Mouse (Mus musculus): ENCODE data around the gene Rab5c. TPM values are rescaled to one million over a fixed set of nuclear protein-coding genes. Genes with fewer than 3 reads are reported as not detected.
A peak's percentile ranks its signal among the peaks of the same experiment; 100 is the strongest.

Gene Rab5c
- polyA plus RNA-seq, 1 experiment from 2014 or later, result 24.4 TPM

GRCm38 (mm10) chr11:100719312-100719711 is 18.7 kb downstream of the Rab5c start:
- Histone ChIP-seq H3K9me3 (no peaks in the 10 kb centered on the region), H3K27ac (no peak overlapping the region), H3K27me3 (no peaks in the 10 kb centered on the region), H3K4me3 (no peak overlapping the region), H3K9ac (no peak overlapping the region), H3K36me3 (peaks cover 37% of the 10 kb centered on the region), H3K4me2 (no peak overlapping the region), H3K4me1 (peaks cover 34% of the 10 kb centered on the region)
- WGBS, result 69% methylated on average over 3 of the region's 3 CpGs
- ATAC-seq (ENCODE audit: borderline replicate concordance, extremely low read depth, low FRiP score, low TSS enrichment), result no peak

GRCm38 (mm10) chr11:100718866-100719265 is 19.1 kb downstream of the Rab5c start:
- 93% methylated on average over 4 of the region's 4 CpGs for WGBS
- Histone ChIP-seq H3K36me3 (peaks cover 37% of the 10 kb centered on the region), H3K27ac (no peak overlapping the region), H3K9ac (no peak overlapping the region), H3K27me3 (no peaks in the 10 kb centered on the region), H3K9me3 (no peaks in the 10 kb centered on the region), H3K4me2 (no peak overlapping the region), H3K4me3 (no peak overlapping the region), H3K4me1 (peaks cover 37% of the 10 kb centered on the region)
- no peak for ATAC-seq (ENCODE audit: borderline replicate concordance, extremely low read depth, low FRiP score, low TSS enrichment)

GRCm38 (mm10) chr11:100718462-100718861 is 19.6 kb downstream of the Rab5c start:
- H3K27ac ChIP-seq, result no peak overlapping the region
- H3K27me3 ChIP-seq, result no peaks in the 10 kb centered on the region
- no peaks in the 10 kb centered on the region for H3K9me3 ChIP-seq
- H3K4me2 ChIP-seq, result no peak overlapping the region
- H3K36me3 ChIP-seq, result peaks cover 37% of the 10 kb centered on the region
- WGBS, result 87% methylated on average over 7 of the region's 7 CpGs
- no peak for ATAC-seq (ENCODE audit: borderline replicate concordance, extremely low read depth, low FRiP score, low TSS enrichment)
- H3K4me3 ChIP-seq, result no peak overlapping the region
- peaks cover 41% of the 10 kb centered on the region for H3K4me1 ChIP-seq
- no peak overlapping the region for H3K9ac ChIP-seq

- H3K27ac ChIP-seq, result no peak overlapping the region
- H3K9ac ChIP-seq, result no peak overlapping the region
- no peak for ATAC-seq (ENCODE audit: borderline replicate concordance, extremely low read depth, low FRiP score, low TSS enrichment)
- peaks cover 44% of the 10 kb centered on the region for H3K4me1 ChIP-seq
- no peaks in the 10 kb centered on the region for H3K9me3 ChIP-seq
- WGBS, result 82% methylated on average over 3 of the region's 3 CpGs
- H3K4me3 ChIP-seq, result no peak overlapping the region
- peaks cover 37% of the 10 kb centered on the region for H3K36me3 ChIP-seq
- no peaks in the 10 kb centered on the region for H3K27me3 ChIP-seq
- no peak overlapping the region for H3K4me2 ChIP-seq
Observed at GRCm38 (mm10) chr11:100716649-100717048, 21.4 kb downstream of the Rab5c start.

GRCm38 (mm10) chr11:100714948-100715347 is 23.1 kb downstream of the Rab5c start:
- H3K4me3 ChIP-seq, result no peak overlapping the region
- no peaks in the 10 kb centered on the region for H3K27me3 ChIP-seq
- no peak overlapping the region for H3K4me2 ChIP-seq
- no peaks in the 10 kb centered on the region for H3K9me3 ChIP-seq
- peaks cover 40% of the 10 kb centered on the region for H3K36me3 ChIP-seq
- H3K4me1 ChIP-seq, result peaks cover 38% of the 10 kb centered on the region
- 84% methylated on average over 6 of the region's 6 CpGs for WGBS
- no peak overlapping the region for H3K9ac ChIP-seq
- no peak overlapping the region for H3K27ac ChIP-seq
- ATAC-seq (ENCODE audit: borderline replicate concordance, extremely low read depth, low FRiP score, low TSS enrichment), result no peak

GRCm38 (mm10) chr11:100714534-100714915 is 23.5 kb downstream of the Rab5c start:
- Histone ChIP-seq H3K9me3 (no peaks in the 10 kb centered on the region), H3K27me3 (no peaks in the 10 kb centered on the region), H3K4me3 (no peak overlapping the region), H3K27ac (peak overlapping the region; percentile 69), H3K4me1 (peaks cover 34% of the 10 kb centered on the region), H3K9ac (peak overlapping the region; percentile 48; the same call in 1 of the 2 replicates), H3K4me2 (peak overlapping the region; percentile 65), H3K36me3 (peaks cover 42% of the 10 kb centered on the region)
- 42% methylated on average over 6 of the region's 6 CpGs for WGBS
- ATAC-seq (ENCODE audit: borderline replicate concordance, extremely low read depth, low FRiP score, low TSS enrichment), result no peak

- ATAC-seq (ENCODE audit: borderline replicate concordance, extremely low read depth, low FRiP score, low TSS enrichment), result no peak
- 7% methylated on average over 37 of the region's 38 CpGs for WGBS
Observed at GRCm38 (mm10) chr11:100713735-100714533, 24.1 kb downstream of the Rab5c start, which contains the start of gene Hspb9. TSS of gene Hspb9 (plus strand) at chr11:100713850.

GRCm38 (mm10) chr11:100713174-100713573 is 24.8 kb downstream of the Rab5c start:
- WGBS, result 57% methylated on average over 4 of the region's 4 CpGs
- peaks cover 48% of the 10 kb centered on the region for H3K36me3 ChIP-seq
- H3K9me3 ChIP-seq, result no peaks in the 10 kb centered on the region
- H3K4me3 ChIP-seq, result peak overlapping the region; percentile 34; the same call in 1 of the 2 replicates
- H3K9ac ChIP-seq, result peak overlapping the region; percentile 48
- no peak for ATAC-seq (ENCODE audit: borderline replicate concordance, extremely low read depth, low FRiP score, low TSS enrichment)
- H3K4me2 ChIP-seq, result peak overlapping the region; percentile 65
- H3K27ac ChIP-seq, result peak overlapping the region; percentile 69
- H3K27me3 ChIP-seq, result no peaks in the 10 kb centered on the region
- H3K4me1 ChIP-seq, result peaks cover 32% of the 10 kb centered on the region

More at GRCm38 (mm10) chr11:100713735-100714533, 24.1 kb downstream of the Rab5c start, which contains the start of gene Hspb9:
- H3K4me1 ChIP-seq, result peaks cover 32% of the 10 kb centered on the region
- peak within 1 kb of the TSS; percentile 34 for H3K4me3 ChIP-seq
- H3K36me3 ChIP-seq, result peaks cover 48% of the 10 kb centered on the region
- H3K27me3 ChIP-seq, result no peaks in the 10 kb centered on the region
- peak within 1 kb of the TSS; percentile 82 for H3K4me2 ChIP-seq
- H3K9ac ChIP-seq, result peak within 1 kb of the TSS; percentile 48
- H3K9me3 ChIP-seq, result no peaks in the 10 kb centered on the region
- peak within 1 kb of the TSS; percentile 69 for H3K27ac ChIP-seq

GRCm38 (mm10) chr11:100711783-100712615 is 26.0 kb downstream of the Rab5c start, which contains the start of gene Kat2a:
TSS of gene Kat2a (minus strand) at chr11:100712465.
- H3K4me3 ChIP-seq, result peak within 1 kb of the TSS; percentile 100
- peaks cover 32% of the 10 kb centered on the region for H3K4me1 ChIP-seq
- peak within 1 kb of the TSS; percentile 99 for H3K9ac ChIP-seq
- peak within 1 kb of the TSS; percentile 82 for H3K4me2 ChIP-seq
- H3K9me3 ChIP-seq, result no peaks in the 10 kb centered on the region
- H3K27ac ChIP-seq, result peak within 1 kb of the TSS; percentile 81
- peaks cover 47% of the 10 kb centered on the region for H3K36me3 ChIP-seq
- peak; percentile 88 for ATAC-seq (ENCODE audit: borderline replicate concordance, extremely low read depth, low FRiP score, low TSS enrichment)
- 2% methylated on average over 47 of the region's 48 CpGs for WGBS
- no peaks in the 10 kb centered on the region for H3K27me3 ChIP-seq

GRCm38 (mm10) chr11:100710977-100711376 is 27.0 kb downstream of the Rab5c start:
- H3K36me3 ChIP-seq, result peaks cover 51% of the 10 kb centered on the region
- H3K4me3 ChIP-seq, result no peak overlapping the region
- peaks cover 32% of the 10 kb centered on the region for H3K4me1 ChIP-seq
- H3K4me2 ChIP-seq, result no peak overlapping the region
- no peaks in the 10 kb centered on the region for H3K9me3 ChIP-seq
- 75% methylated on average over 4 of the region's 4 CpGs for WGBS
- no peak for ATAC-seq (ENCODE audit: borderline replicate concordance, extremely low read depth, low FRiP score, low TSS enrichment)
- no peaks in the 10 kb centered on the region for H3K27me3 ChIP-seq
- no peak overlapping the region for H3K9ac ChIP-seq
- H3K27ac ChIP-seq, result no peak overlapping the region

GRCm38 (mm10) chr11:100710528-100710927 is 27.5 kb downstream of the Rab5c start:
- Histone ChIP-seq H3K4me2 (no peak overlapping the region), H3K4me1 (peaks cover 32% of the 10 kb centered on the region), H3K9ac (no peak overlapping the region), H3K9me3 (no peaks in the 10 kb centered on the region), H3K27ac (no peak overlapping the region), H3K36me3 (peaks cover 51% of the 10 kb centered on the region), H3K4me3 (no peak overlapping the region), H3K27me3 (no peaks in the 10 kb centered on the region)
- 77% methylated on average over 15 of the region's 15 CpGs for WGBS
- no peak for ATAC-seq (ENCODE audit: borderline replicate concordance, extremely low read depth, low FRiP score, low TSS enrichment)
